ENCODE assay signal across 9 mouse cellular contexts in genomic region chr17:28909252-28909941, GRCm38 (mm10). TPM values are rescaled to one million over a fixed set of nuclear protein-coding genes. Genes with fewer than 3 reads are reported as not detected.
DNase-seq lines count a peak whose midpoint lies in the region; ATAC-seq and TF ChIP-seq lines count a peak whose summit lies in the region.
"Had no signal": no experiment of that assay in that cellular context is flagged by ENCODE, and none has a peak within 500 bp of the region (broad histone marks: within the 10 kb centered on the region; RNA-seq: fewer than 3 reads in every experiment).

No protein-coding gene starts in this region.

- H3K27ac ChIP-seq in ES-Bruce4 (ENCODE audit: insufficient read depth, low read length), result no peak overlapping the region
- no peak overlapping the region for H3K27ac ChIP-seq in embryonic facial prominence, embryonic 14.5 days (replicated peaks; ENCODE audit: low read depth, low read length)
- H3K27ac ChIP-seq in hindbrain, embryonic 13.5 days, result no peak overlapping the region
- H3K27ac ChIP-seq in limb, embryonic 13.5 days, result no peak overlapping the region
- H3K27ac ChIP-seq in midbrain, embryonic 15.5 days, result no peak overlapping the region
- H3K27ac ChIP-seq: macrophage had no signal

- H3K4me1 ChIP-seq in ES-Bruce4 (ENCODE audit: control insufficient read depth, insufficient read depth, low read length), result no peaks in the 10 kb centered on the region
- no peaks in the 10 kb centered on the region; the same call in 1 of the 2 replicates for H3K4me1 ChIP-seq in embryonic facial prominence, embryonic 14.5 days (ENCODE audit: control insufficient read depth, insufficient read depth, low read length)
- peaks cover 18% of the 10 kb centered on the region for H3K4me1 ChIP-seq in hindbrain, embryonic 13.5 days (replicated peaks)
- H3K4me1 ChIP-seq in limb, embryonic 13.5 days, result peaks cover 10% of the 10 kb centered on the region
- peaks cover 15% of the 10 kb centered on the region for H3K4me1 ChIP-seq in midbrain, embryonic 15.5 days

- H3K27me3 ChIP-seq in ES-Bruce4 (ENCODE audit: control insufficient read depth, insufficient read depth, low read length, poor library complexity, severe bottlenecking), result no peaks in the 10 kb centered on the region
- peaks cover 7% of the 10 kb centered on the region; the same call in 1 of the 2 replicates for H3K27me3 ChIP-seq in embryonic facial prominence, embryonic 14.5 days (replicated peaks; ENCODE audit: control insufficient read depth, insufficient read depth, low read length)
- peaks cover 24% of the 10 kb centered on the region for H3K27me3 ChIP-seq in hindbrain, embryonic 13.5 days
- H3K27me3 ChIP-seq in limb, embryonic 13.5 days, result peaks cover 26% of the 10 kb centered on the region; the same call in 1 of the 2 replicates
- H3K27me3 ChIP-seq in midbrain, embryonic 15.5 days (replicated peaks), result no peaks in the 10 kb centered on the region

- no peak for TF ChIP-seq EP300 in ES-Bruce4 (IDR thresholded peaks at IDR 0.05; ENCODE audit: insufficient read depth, low read depth, low read length)

- H3K9ac ChIP-seq in ES-Bruce4 (ENCODE audit: low read depth, poor library complexity, severe bottlenecking), result peak overlapping the region; percentile 58
- H3K9ac ChIP-seq in embryonic facial prominence, embryonic 14.5 days (ENCODE audit: low read depth, low read length), result peak overlapping the region; percentile 60
- H3K9ac ChIP-seq in hindbrain, embryonic 13.5 days, result peak overlapping the region; percentile 53; the same call in 1 of the 2 replicates
- H3K9ac ChIP-seq in limb, embryonic 13.5 days, result peak overlapping the region; percentile 62
- H3K9ac ChIP-seq in midbrain, embryonic 15.5 days, result no peak overlapping the region

- H3K36me3 ChIP-seq in ES-Bruce4 (ENCODE audit: control insufficient read depth, insufficient read depth, low read length, poor library complexity, severe bottlenecking), result no peaks in the 10 kb centered on the region
- no peaks in the 10 kb centered on the region for H3K36me3 ChIP-seq in embryonic facial prominence, embryonic 14.5 days (ENCODE audit: control insufficient read depth, insufficient read depth, low read length)
- no peaks in the 10 kb centered on the region for H3K36me3 ChIP-seq in hindbrain, embryonic 13.5 days
- H3K36me3 ChIP-seq in limb, embryonic 13.5 days, result no peaks in the 10 kb centered on the region
- no peaks in the 10 kb centered on the region for H3K36me3 ChIP-seq in midbrain, embryonic 15.5 days (replicated peaks)

- TF ChIP-seq CTCF in ES-Bruce4 (IDR thresholded peaks at IDR 0.05; ENCODE audit: low read depth, low read length), result peak; percentile 73

- 3% methylated on average over 25 of the region's 29 CpGs for WGBS in embryonic facial prominence, embryonic 14.5 days
- 12% methylated on average over 29 of the region's 29 CpGs for WGBS in hindbrain, embryonic 13.5 days
- 8% methylated on average over 29 of the region's 29 CpGs for WGBS in limb, embryonic 13.5 days
- WGBS in midbrain, embryonic 15.5 days, result 10% methylated on average over 29 of the region's 29 CpGs

- H3K9me3 ChIP-seq in ES-Bruce4 (replicated peaks; ENCODE audit: control insufficient read depth, insufficient read depth, low read length, poor library complexity, severe bottlenecking), result no peaks in the 10 kb centered on the region
- no peaks in the 10 kb centered on the region for H3K9me3 ChIP-seq in embryonic facial prominence, embryonic 14.5 days (ENCODE audit: control insufficient read depth, low read length)
- H3K9me3 ChIP-seq in hindbrain, embryonic 13.5 days, result no peaks in the 10 kb centered on the region
- no peaks in the 10 kb centered on the region for H3K9me3 ChIP-seq in limb, embryonic 13.5 days
- H3K9me3 ChIP-seq in midbrain, embryonic 15.5 days, result no peaks in the 10 kb centered on the region

- H3K4me2 ChIP-seq in embryonic facial prominence, embryonic 14.5 days (ENCODE audit: low read depth, low read length), result peak overlapping the region; percentile 63
- peak overlapping the region; percentile 41 for H3K4me2 ChIP-seq in hindbrain, embryonic 13.5 days
- H3K4me2 ChIP-seq in limb, embryonic 13.5 days (replicated peaks), result peak overlapping the region; percentile 64
- peak overlapping the region; percentile 23 for H3K4me2 ChIP-seq in midbrain, embryonic 15.5 days

- ATAC-seq in embryonic facial prominence, embryonic 14.5 days (ENCODE audit: low read depth), result peak; percentile 41; the same call in 1 of the 2 replicates
- no peak for ATAC-seq in hindbrain, embryonic 13.5 days (ENCODE audit: low FRiP score)
- ATAC-seq in limb, embryonic 13.5 days (ENCODE audit: low FRiP score, low read depth), result no peak; the same call in 1 of the 2 replicates
- ATAC-seq in midbrain, embryonic 15.5 days (replicated peaks), result no peak

- DNase-seq in cerebellum, postnatal 4 days (ENCODE audit: low spot score in 2 of 2), result peak; percentile 49 to 71
- no peak for DNase-seq in cerebellum, adult 18-20 months
- DNase-seq in embryonic facial prominence, embryonic 14.5 days (ENCODE audit: low spot score), result peak; percentile 67
- peak; percentile 65 for DNase-seq in thymus, postnatal 0 days (ENCODE audit: low spot score)

- no peak for TF ChIP-seq POLR2A in ES-Bruce4 (IDR thresholded peaks at IDR 0.05; ENCODE audit: insufficient read depth, low read length)

- peak overlapping the region; percentile 41 for H3K4me3 ChIP-seq in ES-Bruce4 (ENCODE audit: low read depth, low read length)
- H3K4me3 ChIP-seq in embryonic facial prominence, embryonic 14.5 days (ENCODE audit: low read depth, low read length), result peak overlapping the region; percentile 33
- peak overlapping the region; percentile 14; the same call in 1 of the 2 replicates for H3K4me3 ChIP-seq in hindbrain, embryonic 13.5 days
- peak overlapping the region; percentile 34 for H3K4me3 ChIP-seq in limb, embryonic 13.5 days
- no peak overlapping the region for H3K4me3 ChIP-seq in midbrain, embryonic 15.5 days

RNA-seq across cellular contexts. Expression of gene 4930539E08Rik, which starts 5.7 kb away (rescaled TPM):
- 1.5 and 3.0 TPM in 2 replicates for polyA plus RNA-seq in ES-Bruce4 (2011; ENCODE audit: insufficient read depth, insufficient read length, low read depth, missing spikeins)
- polyA plus RNA-seq in embryonic facial prominence, embryonic 14.5 days (2014; fragmentation: Nextera tagmentation; extraction: Ambion mirVana), result 0.08 and 0.47 TPM in 2 replicates
- polyA plus RNA-seq in hindbrain, embryonic 13.5 days (2015; fragmentation: Nextera tagmentation; extraction: Ambion mirVana), result 0.31 and 0.57 TPM in 2 replicates
- 0.27 and 0.36 TPM in 2 replicates for polyA plus RNA-seq in limb, embryonic 13.5 days (2015; fragmentation: Nextera tagmentation; extraction: Ambion mirVana)
- polyA plus RNA-seq in midbrain, embryonic 15.5 days (2015; fragmentation: Nextera tagmentation; extraction: Ambion mirVana), result 1.7 and 2.5 TPM in 2 replicates
- 1.4 and 2.2 TPM in 2 replicates for polyA plus RNA-seq in thymus, postnatal 0 days (2015; fragmentation: Nextera tagmentation; extraction: Ambion mirVana)

RNA-seq across cellular contexts. Expression of gene Pxt1, which starts 34.2 kb away (rescaled TPM):
- 0.67 and 2.4 TPM in 2 replicates for polyA plus RNA-seq in ES-Bruce4 (2011; ENCODE audit: insufficient read depth, insufficient read length, low read depth, missing spikeins)
- not detected in 2 replicates for polyA plus RNA-seq in embryonic facial prominence, embryonic 14.5 days (2014; fragmentation: Nextera tagmentation; extraction: Ambion mirVana)
- 0.19 TPM in 1 of 2 replicates, not detected in the other for polyA plus RNA-seq in hindbrain, embryonic 13.5 days (2015; fragmentation: Nextera tagmentation; extraction: Ambion mirVana)
- polyA plus RNA-seq in limb, embryonic 13.5 days (2015; fragmentation: Nextera tagmentation; extraction: Ambion mirVana), result not detected in 2 replicates
- polyA plus RNA-seq in midbrain, embryonic 15.5 days (2015; fragmentation: Nextera tagmentation; extraction: Ambion mirVana), result 0.17 TPM in 1 of 2 replicates, not detected in the other
- not detected in 2 replicates for polyA plus RNA-seq in thymus, postnatal 0 days (2015; fragmentation: Nextera tagmentation; extraction: Ambion mirVana)
- polyA plus RNA-seq: macrophage had no signal

RNA-seq across cellular contexts. Expression of gene Kctd20, which starts 42.4 kb away (rescaled TPM):
- 75.3 and 77.9 TPM in 2 replicates for polyA plus RNA-seq in ES-Bruce4 (2011; ENCODE audit: insufficient read depth, insufficient read length, low read depth, missing spikeins)
- polyA plus RNA-seq in embryonic facial prominence, embryonic 14.5 days (2014; fragmentation: Nextera tagmentation; extraction: Ambion mirVana), result 79.0 and 90.7 TPM in 2 replicates
- 96.0 and 96.7 TPM in 2 replicates for polyA plus RNA-seq in hindbrain, embryonic 13.5 days (2015; fragmentation: Nextera tagmentation; extraction: Ambion mirVana)
- polyA plus RNA-seq in limb, embryonic 13.5 days (2015; fragmentation: Nextera tagmentation; extraction: Ambion mirVana), result 105 and 120 TPM in 2 replicates
- polyA plus RNA-seq in midbrain, embryonic 15.5 days (2015; fragmentation: Nextera tagmentation; extraction: Ambion mirVana), result 91.1 and 93.9 TPM in 2 replicates
- 64.7 and 65.8 TPM in 2 replicates for polyA plus RNA-seq in thymus, postnatal 0 days (2015; fragmentation: Nextera tagmentation; extraction: Ambion mirVana)

RNA-seq across cellular contexts. Expression of gene Pnpla1, which starts 51.2 kb away (rescaled TPM):
- polyA plus RNA-seq in ES-Bruce4 (2011; ENCODE audit: insufficient read depth, insufficient read length, low read depth, missing spikeins), result 0.15 TPM in 1 of 2 replicates, not detected in the other
- 1.5 and 1.8 TPM in 2 replicates for polyA plus RNA-seq in embryonic facial prominence, embryonic 14.5 days (2014; fragmentation: Nextera tagmentation; extraction: Ambion mirVana)
- polyA plus RNA-seq in hindbrain, embryonic 13.5 days (2015; fragmentation: Nextera tagmentation; extraction: Ambion mirVana), result 0.08 TPM in 1 of 2 replicates, not detected in the other
- 0.38 and 0.53 TPM in 2 replicates for polyA plus RNA-seq in limb, embryonic 13.5 days (2015; fragmentation: Nextera tagmentation; extraction: Ambion mirVana)
- polyA plus RNA-seq in midbrain, embryonic 15.5 days (2015; fragmentation: Nextera tagmentation; extraction: Ambion mirVana), result 0.05 and 0.10 TPM in 2 replicates
- polyA plus RNA-seq in thymus, postnatal 0 days (2015; fragmentation: Nextera tagmentation; extraction: Ambion mirVana), result 0.10 TPM in 1 of 2 replicates, not detected in the other
- polyA plus RNA-seq: macrophage had no signal

Comparison
In these comparisons a context has a peak if more than half of its experiments do, and no peak if none do; other contexts are left out.
1. DNase-seq: peak in cerebellum, postnatal 4 days (2 of 2), embryonic facial prominence, embryonic 14.5 days (single experiment) and thymus, postnatal 0 days (single experiment); none in cerebellum, adult 18-20 months (0 of 2).
2. Peak in every context shown above with its lines, with median percentiles within 50 percentile points of each other: H3K4me2 ChIP-seq.